Mouse (Mus musculus): ENCODE results near the gene Pfdn2. TPM values are rescaled to one million over a fixed set of nuclear protein-coding genes. Genes with fewer than 3 reads are reported as not detected.
A peak's percentile ranks its signal among the peaks of the same experiment; 100 is the strongest.

Pfdn2 gene
- total RNA-seq, 2 experiments from 2014 or later = 110 to 128 TPM

DNA sequence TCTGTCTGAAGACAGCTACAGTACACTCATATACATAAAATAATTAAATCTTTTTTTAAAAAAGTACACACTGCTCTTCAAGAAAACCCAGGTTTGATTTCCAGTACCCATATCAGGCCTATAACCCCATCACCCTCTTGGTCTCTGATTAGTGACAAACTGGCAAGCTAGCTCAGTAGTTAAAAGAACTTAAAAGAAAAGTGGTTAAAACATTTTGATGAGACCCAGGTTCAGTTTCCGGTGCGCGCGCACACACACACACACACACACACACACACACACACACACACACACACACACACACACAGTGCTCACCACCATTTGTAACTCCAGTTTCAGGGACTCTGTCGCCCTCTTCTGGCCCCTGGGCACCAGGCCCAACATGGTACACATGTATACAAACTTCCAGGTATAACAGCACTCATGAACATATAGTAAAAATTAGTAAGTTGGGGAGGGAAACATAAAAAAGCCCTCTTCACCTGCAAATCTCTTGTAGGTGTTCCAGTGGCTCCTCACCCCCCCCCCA is 10.4 kb downstream of the Pfdn2 start:
- DNase-seq (ENCODE audit: low spot score) = no peak

DNA sequence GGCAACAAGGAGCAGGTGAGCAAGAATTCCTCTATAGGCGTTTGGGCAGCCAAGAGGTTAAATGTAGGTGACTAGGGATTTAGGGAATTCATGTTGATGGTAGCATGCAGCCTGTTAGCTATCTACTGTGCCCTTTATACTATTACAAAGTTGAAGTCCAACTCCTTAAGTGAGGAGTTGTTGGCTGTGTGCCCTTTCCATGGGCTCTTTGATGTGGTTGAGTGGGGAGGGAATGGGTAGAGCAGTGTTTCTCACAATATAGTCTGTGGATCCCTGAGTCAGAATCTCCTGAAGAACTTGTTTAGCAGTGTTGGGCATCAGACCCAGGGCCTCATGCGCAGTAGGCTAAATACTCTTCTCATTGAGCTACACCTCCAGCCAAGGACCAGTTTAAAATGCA is 11.3 kb downstream of the Pfdn2 start:
- DNase-seq (ENCODE audit: low spot score) = no peak

GRCm38 (mm10) chr1:171358421-171358820 is 13.0 kb downstream of the Pfdn2 start:
- no peak for DNase-seq (ENCODE audit: low spot score)

- no peak for DNase-seq (ENCODE audit: low spot score)
These were observed 14.8 kb downstream of the Pfdn2 start for GRCm38 (mm10) chr1:171360253-171360652.

DNA sequence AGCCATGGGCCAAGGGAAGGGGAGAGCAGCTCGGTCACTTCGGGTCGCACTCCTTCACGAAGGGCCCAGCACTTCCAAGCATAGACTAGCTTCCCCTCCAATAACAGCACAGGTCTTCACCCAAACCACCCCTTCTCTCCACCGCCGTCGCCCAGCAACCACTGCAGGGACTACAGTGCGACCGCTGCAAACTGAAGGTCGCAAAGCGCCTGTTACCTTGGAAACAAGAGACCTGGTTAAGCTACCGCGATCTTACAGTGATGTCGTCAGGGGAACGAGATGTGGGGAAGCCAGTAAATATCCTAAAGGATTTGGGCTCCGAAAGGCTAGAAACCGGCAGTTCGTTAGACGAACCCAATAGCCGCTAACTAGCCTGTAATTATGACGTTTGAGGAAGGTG is 15.2 kb downstream of the Pfdn2 start, which contains the start of gene Klhdc9:
Gene Klhdc9, minus strand, starts transcription at position 143 of the 400 bp plus-strand sequence.
- DNase-seq (ENCODE audit: low spot score) = peak; percentile 79

DNA sequence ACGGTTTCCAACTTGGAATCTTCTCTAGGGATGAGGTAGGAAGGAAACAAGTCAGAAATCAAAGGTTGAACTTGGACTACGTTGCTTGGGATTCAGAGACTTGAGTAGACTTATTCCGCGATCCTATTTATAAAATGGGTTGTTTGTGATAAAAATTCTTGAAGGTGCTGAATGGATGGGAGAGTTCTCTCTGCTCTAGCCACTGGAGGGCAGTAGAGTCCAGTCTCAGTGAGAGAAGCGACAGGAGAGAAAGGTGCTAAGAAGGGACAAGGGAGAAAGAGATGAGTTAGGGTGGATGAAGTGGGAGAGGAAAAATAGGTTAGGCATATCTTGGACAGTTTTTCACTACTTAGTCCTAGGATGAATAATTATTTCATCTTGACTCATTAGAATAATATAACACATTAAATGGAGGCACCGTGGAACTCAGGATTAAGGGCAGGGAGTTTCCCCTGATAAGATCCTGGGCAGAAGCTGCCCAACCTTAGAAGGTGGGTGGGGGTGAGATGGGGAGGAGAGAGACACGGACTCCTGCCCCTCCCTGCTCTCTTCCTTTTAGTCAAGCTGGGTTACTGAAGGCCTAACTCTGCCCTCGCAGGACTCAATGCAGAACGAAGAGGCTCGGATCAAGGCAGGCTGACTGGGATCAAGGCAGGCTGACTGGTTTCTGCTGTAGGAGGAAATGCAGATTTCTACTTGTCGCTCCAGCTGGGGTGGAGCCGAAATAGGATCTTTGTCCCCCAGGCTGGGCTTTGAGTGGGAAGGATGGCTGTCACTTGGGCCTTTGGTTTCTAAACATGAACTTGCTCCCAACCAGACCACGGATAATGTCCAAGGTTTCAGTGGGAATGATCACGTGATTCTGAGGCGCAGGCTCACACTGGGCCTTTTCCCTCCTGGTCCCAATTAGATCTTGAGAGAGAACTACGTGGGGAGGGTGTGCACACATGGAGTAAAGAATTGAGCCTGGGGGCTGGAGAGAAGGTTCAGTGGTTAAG is 15.9 kb downstream of the Pfdn2 start:
- DNase-seq (ENCODE audit: low spot score) = peak; percentile 71

- DNase-seq (ENCODE audit: low spot score) = no peak
These were observed 20.5 kb downstream of the Pfdn2 start for GRCm38 (mm10) chr1:171365934-171366333.

DNA sequence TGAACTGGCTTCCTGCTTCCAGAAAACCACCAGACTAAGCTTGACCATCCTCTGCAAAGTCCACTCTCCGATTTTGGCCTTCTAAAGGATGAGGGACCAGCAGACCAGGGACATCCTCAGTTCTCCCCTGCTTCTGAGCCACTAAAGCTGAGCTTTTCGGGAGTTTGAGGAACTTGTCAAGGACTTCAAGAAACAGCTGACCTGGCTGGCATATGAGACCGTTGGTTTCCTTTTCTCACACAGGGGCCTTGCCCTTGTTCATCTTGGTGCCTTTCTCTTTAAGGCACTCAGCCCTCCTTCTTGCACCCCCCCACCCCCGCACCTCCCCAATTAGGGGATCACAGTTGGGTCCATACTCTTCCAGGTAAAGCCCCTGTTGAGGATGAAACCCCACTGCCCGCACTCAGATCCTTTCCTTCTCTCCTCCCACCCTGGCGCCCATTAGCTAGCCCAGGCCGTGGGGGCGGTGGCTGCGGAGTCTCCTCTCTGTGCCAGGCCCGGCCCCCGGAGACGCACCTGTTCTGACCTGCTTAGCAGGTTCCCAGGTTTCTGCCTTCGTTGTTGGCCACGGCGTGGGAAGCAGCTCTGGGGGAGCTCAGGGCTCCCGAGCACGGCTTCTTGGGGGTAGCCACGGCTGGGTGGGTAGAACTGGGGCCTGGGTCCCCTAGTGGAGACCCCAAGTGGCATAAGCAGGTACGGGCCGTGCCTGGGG is 24.5 kb downstream of the Pfdn2 start, which contains the start of gene Nectin4:
Gene Nectin4, plus strand, starts transcription at position 255 of the 712 bp plus-strand sequence.
- DNase-seq (ENCODE audit: low spot score) = no peak

DNA sequence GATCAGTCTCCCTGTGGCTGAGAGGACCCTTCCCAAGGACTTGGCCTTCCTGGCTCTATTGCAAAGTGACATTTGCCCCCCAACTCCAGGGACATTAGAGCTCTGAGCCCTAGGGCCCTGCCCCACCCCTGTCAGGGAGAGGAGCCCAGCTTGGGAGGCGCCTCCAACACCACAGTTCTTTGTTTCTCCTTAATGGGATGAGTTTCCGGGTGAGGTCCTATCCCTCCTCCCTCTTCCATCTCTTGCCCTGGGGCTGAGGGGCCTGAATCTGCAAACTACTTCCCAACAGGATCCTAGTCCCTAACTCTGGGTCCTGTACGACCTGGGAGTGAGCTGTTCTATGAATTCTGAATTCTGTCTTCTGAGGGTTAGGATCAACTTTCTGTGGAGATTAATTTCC is 27.4 kb downstream of the Pfdn2 start:
- no peak for DNase-seq (ENCODE audit: low spot score)

- DNase-seq (ENCODE audit: low spot score) = no peak
These were observed 28.5 kb downstream of the Pfdn2 start for GRCm38 (mm10) chr1:171373946-171374345.

DNA sequence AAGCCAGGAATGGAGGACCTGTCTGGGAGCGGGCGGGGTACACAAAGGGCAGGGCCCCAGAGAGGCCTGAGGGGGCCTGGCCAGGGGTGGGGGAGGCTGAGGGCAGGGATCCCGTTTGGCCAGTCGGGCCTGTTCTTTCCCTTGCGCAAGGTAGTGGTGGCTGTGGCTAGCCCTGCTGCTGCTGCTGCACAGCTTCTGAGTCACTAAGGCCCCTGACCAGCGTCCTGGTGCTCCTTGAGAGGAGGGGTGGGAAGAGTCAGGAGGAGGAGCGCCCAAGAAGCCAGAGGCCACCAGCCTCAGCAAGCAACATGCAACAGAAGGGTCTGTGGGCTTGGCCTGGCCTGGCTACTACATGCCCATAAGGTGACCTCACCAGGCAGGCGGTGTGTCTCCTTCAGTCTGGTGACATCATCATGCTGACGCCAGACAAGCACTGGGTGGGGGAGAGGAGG is 30.2 kb downstream of the Pfdn2 start:
- DNase-seq (ENCODE audit: low spot score) = no peak

DNA sequence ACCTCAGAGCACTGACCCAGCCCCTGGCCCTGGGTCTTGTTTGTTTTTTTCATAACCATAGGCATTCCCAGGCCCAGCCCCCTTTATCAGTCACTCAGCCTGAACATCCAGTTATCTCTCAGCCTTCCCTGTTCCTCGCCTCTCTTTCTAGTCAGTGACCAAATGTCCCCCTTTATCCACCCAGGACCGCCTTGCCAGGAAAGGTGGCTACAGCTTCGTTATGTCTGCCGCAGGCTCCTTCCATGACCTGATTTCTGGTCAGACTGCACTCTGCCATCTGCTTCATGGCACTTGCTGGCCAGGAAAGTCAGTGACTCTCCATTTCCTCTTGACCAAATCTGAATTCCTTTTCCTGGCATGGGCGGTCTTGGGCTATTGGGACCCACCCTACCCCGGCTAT is 32.8 kb downstream of the Pfdn2 start:
- no peak for DNase-seq (ENCODE audit: low spot score)

GRCm38 (mm10) chr1:171379935-171380599 is 34.6 kb downstream of the Pfdn2 start:
- DNase-seq (ENCODE audit: low spot score) = peak; percentile 80

- no peak for DNase-seq (ENCODE audit: low spot score)
These were observed 36.7 kb downstream of the Pfdn2 start for GRCm38 (mm10) chr1:171382096-171382620.

DNA sequence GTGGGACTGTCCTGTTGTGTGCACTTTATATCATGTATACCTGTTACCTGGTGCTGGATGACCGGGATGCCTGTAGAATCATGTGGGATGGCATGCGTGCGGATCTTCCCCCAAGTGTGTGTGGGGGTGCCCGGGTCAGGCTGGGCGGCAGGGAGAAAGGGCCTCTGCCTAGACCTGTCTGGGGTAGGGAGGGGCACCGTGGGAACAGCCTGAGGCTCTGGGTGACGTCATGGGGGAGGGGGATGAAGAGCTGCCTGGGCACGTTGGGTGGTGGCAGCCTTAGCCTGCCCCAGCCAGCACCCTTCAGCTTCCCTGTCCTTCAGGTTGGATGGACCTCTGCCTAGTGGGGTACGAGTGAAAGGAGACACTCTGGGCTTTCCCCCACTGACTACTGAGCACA is 38.9 kb downstream of the Pfdn2 start:
- no peak for DNase-seq (ENCODE audit: low spot score)

GRCm38 (mm10) chr1:171385171-171385570 is 39.7 kb downstream of the Pfdn2 start:
- DNase-seq (ENCODE audit: low spot score) = no peak

DNA sequence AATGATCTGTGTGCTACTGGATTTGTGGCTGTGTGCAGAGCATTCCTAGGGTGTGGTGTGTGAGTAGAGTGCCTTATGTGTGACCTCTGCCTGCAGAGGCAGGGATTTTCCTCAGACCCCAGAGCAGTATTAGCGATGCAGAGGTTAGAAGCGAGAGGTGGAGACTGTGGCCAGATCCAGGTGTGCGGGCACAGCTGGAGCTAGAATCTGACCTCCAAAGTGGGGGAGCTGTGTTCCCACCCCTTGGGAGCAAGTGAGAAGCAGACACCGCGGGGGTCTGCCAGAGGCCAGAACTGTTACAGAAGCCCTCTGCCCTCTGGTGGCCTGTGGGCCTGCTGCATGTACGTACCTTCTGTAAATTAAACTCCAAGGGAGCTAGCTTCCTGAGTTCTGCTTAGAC is 41.6 kb downstream of the Pfdn2 start:
- no peak for DNase-seq (ENCODE audit: low spot score)

GRCm38 (mm10) chr1:171388376-171389102 is 43.1 kb downstream of the Pfdn2 start, which contains the start of gene Arhgap30:
TSS of gene Arhgap30 (plus strand) at chr1:171388954.
- DNase-seq (ENCODE audit: low spot score) = peak; percentile 18

GRCm38 (mm10) chr1:171390101-171390500 is 44.6 kb downstream of the Pfdn2 start:
- DNase-seq (ENCODE audit: low spot score) = no peak

- DNase-seq (ENCODE audit: low spot score) = no peak
These were observed 56.4 kb downstream of the Pfdn2 start for GRCm38 (mm10) chr1:171401821-171402220.
